Mouse (Mus musculus) forebrain, embryonic 11.5 days (tissue): Measurements from ENCODE around the gene G2e3. TPM values are rescaled to one million over a fixed set of nuclear protein-coding genes. Genes with fewer than 3 reads are reported as not detected.

ENCODE experiments used
- polyA plus RNA-seq: library from polyadenylated mRNA; unstranded; fragments of >200 nt; fragmentation: Nextera tagmentation; extraction: Ambion mirVana; gene quantifications from 2 replicates; pipeline ENCODE4 v1.2.1, GENCODE M21; 2014

Gene G2e3
- polyA plus RNA-seq, 1 experiment from 2014 or later, result 51.7 TPM

Other genes starting within 250 kb of the G2e3 start
- gene Scfd1, start 29.4 kb downstream of the G2e3 start, polyA plus RNA-seq, result 68.7 and 74.6 TPM in 2 replicates
- 5.9 and 8.7 TPM in 2 replicates for gene Coch, start 245.3 kb downstream of the G2e3 start, polyA plus RNA-seq